Mouse (Mus musculus) right cerebral cortex, postnatal 25 days (tissue): ENCODE data around the gene Trib3.

ENCODE experiments used
- DNase-seq: peaks from one replicate; pipeline ENCODE4 v3.0.0; 2022

Gene Trib3

GRCm38 (mm10) chr2:152346776-152347465 is 3.1 kb upstream of the Trib3 start:
- DNase-seq, result no peak

GRCm38 (mm10) chr2:152345393-152345792 is 1.6 kb upstream of the Trib3 start:
- no peak for DNase-seq

- DNase-seq, result no peak
Measured at GRCm38 (mm10) chr2:152344909-152345308, 1.1 kb upstream of the Trib3 start.

- DNase-seq, result no peak
Measured at GRCm38 (mm10) chr2:152344361-152344760, 529 bp upstream of the Trib3 start.

GRCm38 (mm10) chr2:152339631-152340179 is 4.1 kb downstream of the Trib3 start:
- DNase-seq, result no peak

- DNase-seq, result no peak
Measured at GRCm38 (mm10) chr2:152338319-152338718, 5.5 kb downstream of the Trib3 start.

- DNase-seq, result no peak
Measured at GRCm38 (mm10) chr2:152337591-152338212, 6.1 kb downstream of the Trib3 start.

GRCm38 (mm10) chr2:152336856-152337255 is 7.0 kb downstream of the Trib3 start:
- no peak for DNase-seq

- DNase-seq, result no peak
Measured at GRCm38 (mm10) chr2:152335289-152335820, 8.5 kb downstream of the Trib3 start.

GRCm38 (mm10) chr2:152333345-152334006 is 10.4 kb downstream of the Trib3 start:
- no peak for DNase-seq

GRCm38 (mm10) chr2:152332101-152332825 is 11.6 kb downstream of the Trib3 start, which contains the start of gene Rbck1:
TSS of gene Rbck1 (minus strand) at chr2:152332653.
- DNase-seq, result peak; percentile 90

- DNase-seq, result no peak
Measured at GRCm38 (mm10) chr2:152330858-152331423, 12.9 kb downstream of the Trib3 start.

- DNase-seq, result no peak
Measured at GRCm38 (mm10) chr2:152327980-152328379, 15.9 kb downstream of the Trib3 start.

GRCm38 (mm10) chr2:152326654-152327053 is 17.2 kb downstream of the Trib3 start:
- DNase-seq, result no peak

- DNase-seq, result no peak
Measured at GRCm38 (mm10) chr2:152326157-152326556, 17.7 kb downstream of the Trib3 start.

GRCm38 (mm10) chr2:152324842-152325241 is 19.0 kb downstream of the Trib3 start:
- DNase-seq, result no peak

- no peak for DNase-seq
Measured at GRCm38 (mm10) chr2:152323971-152324370, 19.9 kb downstream of the Trib3 start.

GRCm38 (mm10) chr2:152322198-152322597 is 21.6 kb downstream of the Trib3 start:
- DNase-seq, result no peak

GRCm38 (mm10) chr2:152321558-152321957 is 22.3 kb downstream of the Trib3 start:
- DNase-seq, result no peak

- no peak for DNase-seq
Measured at GRCm38 (mm10) chr2:152317054-152317453, 26.8 kb downstream of the Trib3 start.

GRCm38 (mm10) chr2:152313926-152314325 is 29.9 kb downstream of the Trib3 start:
- DNase-seq, result no peak

- DNase-seq, result no peak
Measured at GRCm38 (mm10) chr2:152312996-152313395, 30.8 kb downstream of the Trib3 start.
